Mouse (Mus musculus) granulocyte monocyte progenitor cell, adult 5-6 weeks (primary cell): ENCODE measurements around the gene Fam20b. TPM values are rescaled to one million over a fixed set of nuclear protein-coding genes. Genes with fewer than 3 reads are reported as not detected.

Experiments used
- ATAC-seq: replicated peaks from 2 replicates; pipeline ENCODE4 v1.8.0; 2016; ENCODE audit warnings: mild to moderate bottlenecking, moderate TSS enrichment, inconsistent platforms; ENCODE audit not compliant: poor library complexity, severe bottlenecking
- total RNA-seq, 2 experiments: library from RNA; stranded (forward) in 1 of 2; stranded (reverse) in 1 of 2; fragments of 200-712, 200-1000 nt in 1 of 2; fragments of >200 nt in 1 of 2; fragmentation: Nextera tagmentation in 1 of 2; gene quantifications; 2 replicates each; pipeline ENCODE4 v1.2.3; 2014 to 2017

Fam20b gene
- total RNA-seq, 2 experiments from 2014 or later: 18.6 to 47.2 TPM

GRCm38 (mm10) chr1:156644061-156644460 lies 74.8 kb downstream of the Fam20b start:
- ATAC-seq: no peak

- peak; percentile 9; the same call in 1 of the 2 replicates for ATAC-seq
These were observed 76.1 kb downstream of the Fam20b start for GRCm38 (mm10) chr1:156642813-156643212.

GRCm38 (mm10) chr1:156641808-156642207 lies 77.1 kb downstream of the Fam20b start:
- ATAC-seq: 0 out of 2 replicates have a peak, but pooled peaks have one; percentile 20

- ATAC-seq: peak; percentile 41; the same call in 1 of the 2 replicates
These were observed 78.3 kb downstream of the Fam20b start for GRCm38 (mm10) chr1:156640577-156640976.

GRCm38 (mm10) chr1:156639455-156639854 lies 79.4 kb downstream of the Fam20b start:
- ATAC-seq: no peak

- no peak for ATAC-seq
These were observed 83.7 kb downstream of the Fam20b start for GRCm38 (mm10) chr1:156635148-156635547.

GRCm38 (mm10) chr1:156633095-156633494 lies 85.8 kb downstream of the Fam20b start:
- ATAC-seq: peak; percentile 48

GRCm38 (mm10) chr1:156630965-156631364 lies 87.9 kb downstream of the Fam20b start:
- ATAC-seq: peak; percentile 45; the same call in 1 of the 2 replicates

- ATAC-seq: no peak
These were observed 88.9 kb downstream of the Fam20b start for GRCm38 (mm10) chr1:156629984-156630383.

Other genes starting within 250 kb of the Fam20b start
- 86.0 and 109 TPM in 2 replicates for gene Soat1, start 244.8 kb downstream of the Fam20b start, total RNA-seq (2014; fragmentation: Nextera tagmentation)
- gene Soat1, start 244.8 kb downstream of the Fam20b start, total RNA-seq (2017): 109 and 119 TPM in 2 replicates
- gene Gm10031, start 195.1 kb downstream of the Fam20b start, total RNA-seq (2014; fragmentation: Nextera tagmentation): 1.8 and 5.8 TPM in 2 replicates
- 11.7 and 14.4 TPM in 2 replicates for gene Gm10031, start 195.1 kb downstream of the Fam20b start, total RNA-seq (2017)
- 11.4 and 12.6 TPM in 2 replicates for gene Abl2, start 160.3 kb downstream of the Fam20b start, total RNA-seq (2014; fragmentation: Nextera tagmentation)
- 15.6 and 22.6 TPM in 2 replicates for gene Abl2, start 160.3 kb downstream of the Fam20b start, total RNA-seq (2017)
- gene Tor3a, start 44.7 kb downstream of the Fam20b start, total RNA-seq (2014; fragmentation: Nextera tagmentation): 35.6 and 40.0 TPM in 2 replicates
- 33.5 and 33.6 TPM in 2 replicates for gene Tor3a, start 44.7 kb downstream of the Fam20b start, total RNA-seq (2017)
- not detected in 2 replicates for gene Angptl1, start 119.5 kb upstream of the Fam20b start, total RNA-seq (2014; fragmentation: Nextera tagmentation)
- not detected in 2 replicates for gene Angptl1, start 119.5 kb upstream of the Fam20b start, total RNA-seq (2017)
- 12.5 and 20.4 TPM in 2 replicates for gene Ralgps2, start 220.5 kb upstream of the Fam20b start, total RNA-seq (2014; fragmentation: Nextera tagmentation)
- gene Ralgps2, start 220.5 kb upstream of the Fam20b start, total RNA-seq (2017): 26.4 and 28.8 TPM in 2 replicates